Mouse (Mus musculus) erythroblast, embryonic 14.5 days (primary cell): ENCODE results near the gene Calhm4.

Source experiments
- GATA1 ChIP-seq: IDR thresholded peaks from 2 replicates; pipeline ENCODE4 v1.6.1; 2012; ENCODE audit warnings: low read length, inconsistent platforms, mixed read lengths
- TAL1 ChIP-seq: IDR thresholded peaks from 3 replicates; pipeline ENCODE4 v1.6.1; 2012; ENCODE audit warnings: low read length, inconsistent platforms, mixed read lengths

DNA sequence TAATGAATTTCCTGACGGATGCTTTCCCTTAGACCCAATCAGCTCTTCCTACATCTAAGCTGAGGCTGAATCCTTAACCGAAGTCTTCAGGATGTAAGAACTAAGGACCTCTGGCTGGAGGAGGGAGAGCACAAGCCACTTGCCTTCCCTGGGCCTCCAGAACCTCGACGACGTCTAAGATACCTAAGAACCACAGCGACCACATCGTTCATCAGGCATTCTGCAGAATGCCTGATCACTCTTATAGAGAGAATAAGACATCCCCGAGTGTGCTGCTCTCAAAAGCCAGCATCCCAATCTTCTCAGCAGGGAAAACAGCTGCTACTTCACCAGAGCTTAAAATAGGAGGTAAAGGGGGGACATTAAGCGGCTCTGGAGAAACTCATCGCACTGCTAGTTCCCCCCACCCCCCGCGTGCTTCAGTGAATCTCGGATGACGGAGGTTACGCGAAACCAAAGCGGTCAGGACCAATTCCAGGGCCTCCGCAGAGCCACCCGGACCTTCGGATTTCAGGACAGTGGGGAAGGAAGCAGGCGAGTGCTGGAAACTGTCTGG, 25.3 kb downstream of the Calhm4 start:
- no peak for TF ChIP-seq GATA1
- no peak for TF ChIP-seq TAL1
